Mouse (Mus musculus) heart, embryonic 10.5 days (tissue): Measurements from ENCODE around the gene Smarcb1. TPM values are rescaled to one million over a fixed set of nuclear protein-coding genes. Genes with fewer than 3 reads are reported as not detected.

Experiments
- DNase-seq: peaks from one replicate; pipeline ENCODE4 v3.0.0-alpha.2; 2017; ENCODE audit warnings: low spot score
- H3K27ac ChIP-seq: fragments of 300-500 bp; sonication (generic); 2 replicates; pipeline ENCODE4 v1.5.1; 2016; ENCODE audit warnings: mild to moderate bottlenecking
- H3K27me3 ChIP-seq: fragments of 300-500 bp; sonication (generic); 2 replicates; pipeline ENCODE4 v1.6.1; 2016; ENCODE audit warnings: mild to moderate bottlenecking; ENCODE audit not compliant: poor library complexity, insufficient read depth, severe bottlenecking
- H3K36me3 ChIP-seq: fragments of 300-500 bp; sonication (generic); 2 replicates; pipeline ENCODE4 v1.6.1; 2016; ENCODE audit warnings: mild to moderate bottlenecking, moderate library complexity
- H3K4me1 ChIP-seq: fragments of 300-500 bp; sonication (generic); 2 replicates; pipeline ENCODE4 v1.6.1; 2016; ENCODE audit warnings: mild to moderate bottlenecking
- H3K4me3 ChIP-seq: fragments of 300-500 bp; sonication (generic); 2 replicates; pipeline ENCODE4 v1.5.1; 2016; ENCODE audit warnings: mild to moderate bottlenecking, moderate library complexity
- H3K9me3 ChIP-seq: fragments of 300-500 bp; sonication (generic); 2 replicates; pipeline ENCODE4 v1.6.1; 2016; ENCODE audit warnings: mild to moderate bottlenecking, moderate library complexity
- WGBS: fragments of 180-500 bp; shearing (Covaris S2); methylation state at CpG from one replicate; pipeline ENCODE4 v1.1.7; 2016; 5-methylcytosine and 5-hydroxymethylcytosine counted together
- polyA plus RNA-seq: library from polyadenylated mRNA; unstranded; fragments of >200 nt; fragmentation: Nextera tagmentation; extraction: Ambion mirVana; gene quantifications from 2 replicates; pipeline ENCODE4 v1.2.1, GENCODE M21; 2016

Smarcb1 gene
- polyA plus RNA-seq, 1 experiment from 2014 or later, result 204 TPM

DNA sequence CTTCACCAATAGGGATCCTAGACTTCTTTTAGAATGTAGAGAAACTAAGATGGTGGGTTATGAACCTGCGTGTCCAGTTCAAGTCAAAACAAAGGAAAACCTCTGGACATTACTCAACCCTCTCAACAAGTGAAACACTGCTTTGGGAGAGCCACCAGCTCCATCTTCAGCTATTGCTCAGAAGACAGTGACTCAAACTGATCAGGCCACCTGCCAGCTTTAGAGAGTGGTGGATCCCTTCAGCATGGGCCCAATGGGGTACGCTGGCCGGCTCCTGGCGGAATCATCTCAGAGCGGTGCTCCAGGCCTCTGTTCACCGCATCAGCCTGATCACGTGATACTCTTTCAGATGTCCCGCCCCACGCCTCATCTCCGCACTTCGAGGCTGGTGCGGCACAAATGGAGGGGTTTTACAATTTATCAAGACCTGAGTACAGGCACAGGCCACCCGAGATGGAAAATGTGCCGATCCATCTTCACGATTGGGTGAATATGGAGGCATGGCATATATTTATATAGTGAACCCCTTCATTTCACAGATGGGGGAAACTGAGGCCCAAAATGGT, 65.9 kb downstream of the Smarcb1 start:
- Histone ChIP-seq H3K9me3 (no peaks in the 10 kb centered on the region), H3K27me3 (no peaks in the 10 kb centered on the region), H3K4me3 (no peak overlapping the region), H3K36me3 (peaks cover 29% of the 10 kb centered on the region), H3K4me1 (peaks cover 32% of the 10 kb centered on the region), H3K27ac (no peak overlapping the region)
- no peak for DNase-seq
- WGBS, result 91% methylated on average over 15 of the region's 15 CpGs

- Histone ChIP-seq H3K27ac (no peak overlapping the region), H3K27me3 (no peaks in the 10 kb centered on the region), H3K36me3 (peaks cover 29% of the 10 kb centered on the region), H3K9me3 (no peaks in the 10 kb centered on the region), H3K4me1 (peaks cover 29% of the 10 kb centered on the region), H3K4me3 (no peak overlapping the region)
- DNase-seq, result no peak
- WGBS, result 78% methylated on average over 6 of the region's 6 CpGs
Measured at GRCm38 (mm10) chr10:75854791-75855190, 66.6 kb downstream of the Smarcb1 start.

- peaks cover 29% of the 10 kb centered on the region for H3K36me3 ChIP-seq
- peaks cover 27% of the 10 kb centered on the region for H3K4me1 ChIP-seq
- H3K27ac ChIP-seq, result no peak overlapping the region
- no peak for DNase-seq
- no peak overlapping the region for H3K4me3 ChIP-seq
- WGBS, result 52% methylated on average over 5 of the region's 5 CpGs
- no peaks in the 10 kb centered on the region for H3K27me3 ChIP-seq
- H3K9me3 ChIP-seq, result no peaks in the 10 kb centered on the region
Measured at GRCm38 (mm10) chr10:75854096-75854495, 67.3 kb downstream of the Smarcb1 start.

- 29% methylated on average over 10 of the region's 10 CpGs for WGBS
- peaks cover 21% of the 10 kb centered on the region for H3K4me1 ChIP-seq
- peaks cover 26% of the 10 kb centered on the region for H3K36me3 ChIP-seq
- no peak overlapping the region for H3K4me3 ChIP-seq
- no peak overlapping the region for H3K27ac ChIP-seq
- no peaks in the 10 kb centered on the region for H3K27me3 ChIP-seq
- no peaks in the 10 kb centered on the region for H3K9me3 ChIP-seq
- peak; percentile 87 for DNase-seq
Measured at GRCm38 (mm10) chr10:75853452-75853851, 68.0 kb downstream of the Smarcb1 start.

- DNase-seq, result no peak
- Histone ChIP-seq H3K4me3 (no peak overlapping the region), H3K27ac (no peak overlapping the region), H3K27me3 (no peaks in the 10 kb centered on the region), H3K4me1 (peaks cover 13% of the 10 kb centered on the region), H3K9me3 (no peaks in the 10 kb centered on the region), H3K36me3 (peaks cover 18% of the 10 kb centered on the region)
- 94% methylated on average over 12 of the region's 12 CpGs for WGBS
Measured at GRCm38 (mm10) chr10:75852539-75853125, 68.8 kb downstream of the Smarcb1 start.

DNA sequence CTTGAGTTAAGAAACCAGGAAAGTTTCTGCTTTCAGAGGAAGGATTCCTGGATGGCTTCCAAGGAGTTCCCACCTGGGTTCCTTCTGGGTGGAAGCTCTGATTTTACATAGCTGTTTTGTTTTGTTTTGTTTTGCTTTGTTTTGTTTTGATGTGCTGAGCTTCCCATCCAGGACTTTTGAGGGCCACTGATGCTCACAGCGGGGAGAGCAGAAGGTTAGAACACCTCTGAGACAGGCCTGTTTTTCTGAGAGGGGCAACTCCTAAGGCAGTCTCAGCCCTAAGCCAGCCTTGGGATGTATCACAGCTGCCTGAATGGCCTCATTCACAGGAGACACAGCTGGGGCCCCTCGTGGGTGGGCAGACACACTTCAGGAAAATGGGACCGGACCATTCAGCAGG, 69.7 kb downstream of the Smarcb1 start:
- H3K27me3 ChIP-seq, result no peaks in the 10 kb centered on the region
- peaks cover 8% of the 10 kb centered on the region; the same call in 1 of the 2 replicates for H3K36me3 ChIP-seq
- DNase-seq, result no peak
- H3K4me3 ChIP-seq, result no peak overlapping the region
- no peaks in the 10 kb centered on the region for H3K9me3 ChIP-seq
- peaks cover 5% of the 10 kb centered on the region; the same call in 1 of the 2 replicates for H3K4me1 ChIP-seq
- H3K27ac ChIP-seq, result no peak overlapping the region
- WGBS, result 39% methylated on average over 3 of the region's 3 CpGs

GRCm38 (mm10) chr10:75851076-75851475, 70.3 kb downstream of the Smarcb1 start:
- Histone ChIP-seq H3K27ac (no peak overlapping the region), H3K27me3 (no peaks in the 10 kb centered on the region), H3K4me1 (peaks cover 5% of the 10 kb centered on the region; the same call in 1 of the 2 replicates), H3K9me3 (no peaks in the 10 kb centered on the region), H3K4me3 (no peak overlapping the region), H3K36me3 (0 out of 2 replicates have a peak, but pooled peaks cover 2% of the 10 kb centered on the region)
- 5% methylated on average over 6 of the region's 6 CpGs for WGBS
- DNase-seq, result no peak

GRCm38 (mm10) chr10:75848382-75848781, 73.0 kb downstream of the Smarcb1 start:
- H3K27me3 ChIP-seq, result no peaks in the 10 kb centered on the region
- H3K4me1 ChIP-seq, result peaks cover 5% of the 10 kb centered on the region; the same call in 1 of the 2 replicates
- no peak overlapping the region for H3K4me3 ChIP-seq
- 20% methylated on average over 3 of the region's 3 CpGs for WGBS
- no peaks in the 10 kb centered on the region for H3K36me3 ChIP-seq
- DNase-seq, result no peak
- H3K27ac ChIP-seq, result no peak overlapping the region
- H3K9me3 ChIP-seq, result no peaks in the 10 kb centered on the region

Other genes starting within 250 kb of the Smarcb1 start
- 20.0 and 24.0 TPM in 2 replicates for gene Cabin1, start 157.3 kb downstream of the Smarcb1 start, polyA plus RNA-seq
- 51.9 and 108 TPM in 2 replicates for gene Ddt, start 148.2 kb downstream of the Smarcb1 start, polyA plus RNA-seq
- gene Gm20441, start 140.7 kb downstream of the Smarcb1 start, polyA plus RNA-seq, result not detected in 2 replicates
- gene Gstt3, start 140.2 kb downstream of the Smarcb1 start, polyA plus RNA-seq, result 2.6 and 4.2 TPM in 2 replicates
- 5.1 and 17.3 TPM in 2 replicates for gene Gstt1, start 123.0 kb downstream of the Smarcb1 start, polyA plus RNA-seq
- not detected in 2 replicates for gene Gstt4, start 99.1 kb downstream of the Smarcb1 start, polyA plus RNA-seq
- gene Gstt2, start 84.2 kb downstream of the Smarcb1 start, polyA plus RNA-seq, result 8.7 and 11.4 TPM in 2 replicates
- gene Mif, start 61.4 kb downstream of the Smarcb1 start, polyA plus RNA-seq, result 3,089 and 3,244 TPM in 2 replicates
- 3.1 and 5.0 TPM in 2 replicates for gene Derl3, start 28.2 kb downstream of the Smarcb1 start, polyA plus RNA-seq
- gene Chchd10, start 11.5 kb upstream of the Smarcb1 start, polyA plus RNA-seq, result 333 and 524 TPM in 2 replicates
- gene Mmp11, start 14.9 kb upstream of the Smarcb1 start, polyA plus RNA-seq, result 19.4 and 39.0 TPM in 2 replicates
- gene Gm867, start 19.1 kb upstream of the Smarcb1 start, polyA plus RNA-seq, result 0.39 and 0.76 TPM in 2 replicates
- gene Vpreb3, start 21.4 kb upstream of the Smarcb1 start, polyA plus RNA-seq, result 0.74 and 0.83 TPM in 2 replicates
- 0.12 TPM in 1 of 2 replicates, not detected in the other for gene Gm5134, start 32.9 kb upstream of the Smarcb1 start, polyA plus RNA-seq
- 24.7 and 33.4 TPM in 2 replicates for gene Zfp280b, start 111.0 kb upstream of the Smarcb1 start, polyA plus RNA-seq
- not detected in 2 replicates for gene Slc5a4b, start 189.3 kb upstream of the Smarcb1 start, polyA plus RNA-seq
- not detected in 2 replicates for gene Slc5a4a, start 225.8 kb upstream of the Smarcb1 start, polyA plus RNA-seq